Mouse (Mus musculus) 3T3-L1 (cell line): ENCODE results near the gene Armc8.

Experiments
- DNase-seq: peaks from one replicate; pipeline ENCODE4 v3.0.0-alpha.2; 2015; ENCODE audit warnings: low read depth, low spot score

Armc8 gene

DNA sequence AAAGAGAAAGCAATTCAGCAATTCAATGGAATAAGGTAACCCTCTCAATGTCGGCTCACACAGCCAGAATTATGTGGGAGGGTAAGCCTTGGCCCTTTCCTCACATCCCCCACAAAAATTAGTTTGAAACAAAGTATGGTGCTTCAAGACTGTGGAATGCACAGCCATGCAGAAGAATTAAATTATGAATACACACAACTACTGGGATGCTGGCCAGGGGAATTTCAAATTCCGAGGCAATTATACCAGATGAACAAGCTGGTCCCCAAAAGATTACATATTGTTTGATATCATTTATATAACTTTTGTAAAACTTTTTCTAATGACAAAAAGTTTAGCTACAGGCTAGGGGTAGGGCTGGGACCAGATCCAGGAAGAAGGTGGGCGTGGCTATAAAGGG lies 121.4 kb downstream of the Armc8 start:
- DNase-seq: peak; percentile 85

- DNase-seq: peak; percentile 57
Measured at GRCm38 (mm10) chr9:99446259-99446658, 122.4 kb downstream of the Armc8 start.

GRCm38 (mm10) chr9:99444590-99445178 lies 124.0 kb downstream of the Armc8 start:
- peak; percentile 53 for DNase-seq

DNA sequence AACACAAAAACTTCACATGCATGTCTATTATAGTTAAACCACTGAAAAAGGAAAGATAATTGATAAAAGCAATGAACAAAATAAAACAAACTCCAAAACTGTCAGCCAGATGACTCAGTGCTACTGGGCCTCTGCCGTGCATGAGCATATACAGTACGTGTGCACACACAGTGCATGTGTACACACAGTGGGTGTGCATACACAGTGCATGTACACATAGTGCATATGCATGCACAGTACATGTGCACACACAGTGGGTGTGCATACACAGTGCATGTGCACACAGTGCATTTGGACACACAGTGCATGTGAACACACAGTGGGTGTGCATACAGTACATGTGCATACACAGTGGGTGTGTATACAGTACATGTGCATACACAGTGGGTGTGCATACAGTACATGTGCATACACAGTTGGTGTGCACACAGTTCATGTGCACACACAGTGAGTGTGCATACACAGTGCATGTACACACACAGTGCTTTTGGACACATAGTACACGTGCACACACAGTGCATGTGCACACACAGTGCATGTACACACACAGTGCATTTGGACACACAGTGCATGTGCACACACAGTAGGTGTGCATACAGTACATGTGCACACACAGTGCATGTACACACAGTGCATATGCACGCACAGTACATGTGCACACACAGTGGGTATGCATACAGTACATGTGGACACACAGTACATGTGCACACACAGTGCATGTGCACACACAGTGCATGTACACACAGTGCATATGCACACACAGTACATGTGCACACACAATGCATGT lies 126.9 kb downstream of the Armc8 start:
- DNase-seq: no peak

DNA sequence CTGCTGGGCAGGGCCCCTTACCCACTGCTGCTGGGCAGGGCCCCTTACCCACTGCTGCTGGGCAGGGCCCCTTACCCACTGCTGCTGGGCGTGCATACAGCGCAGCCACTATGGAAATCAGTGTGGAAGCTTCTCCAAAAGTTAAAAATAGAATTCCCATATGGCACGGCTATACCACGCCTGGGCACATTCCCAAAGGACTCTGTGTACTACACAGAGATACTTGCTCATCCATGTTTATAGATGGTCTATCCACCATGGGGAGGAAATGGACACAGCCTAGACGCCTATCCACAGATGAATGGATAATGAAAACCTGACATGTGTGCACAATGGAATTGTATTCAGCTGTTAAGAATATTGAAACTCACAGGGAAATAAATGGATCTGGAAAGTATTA lies 127.8 kb downstream of the Armc8 start:
- no peak for DNase-seq

DNA sequence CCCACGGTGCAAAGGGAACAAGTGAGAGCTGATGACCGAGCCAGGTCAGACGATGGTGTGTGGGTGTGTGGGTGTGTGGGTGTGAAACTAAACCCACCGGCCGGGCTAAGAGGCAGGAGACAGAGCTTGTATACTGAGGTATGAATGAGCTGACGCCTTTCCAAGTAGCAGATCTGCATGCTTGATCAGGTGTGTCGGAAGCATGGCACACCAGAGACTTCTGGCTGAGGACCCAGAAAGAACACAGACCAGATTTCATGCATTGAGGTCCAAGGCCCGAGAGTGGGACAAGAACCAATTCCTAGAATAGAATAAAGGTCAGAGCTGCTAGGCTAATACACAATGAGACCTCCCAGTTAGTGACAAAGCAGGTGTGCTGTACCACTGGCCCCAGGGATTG lies 129.6 kb downstream of the Armc8 start:
- DNase-seq: no peak

DNA sequence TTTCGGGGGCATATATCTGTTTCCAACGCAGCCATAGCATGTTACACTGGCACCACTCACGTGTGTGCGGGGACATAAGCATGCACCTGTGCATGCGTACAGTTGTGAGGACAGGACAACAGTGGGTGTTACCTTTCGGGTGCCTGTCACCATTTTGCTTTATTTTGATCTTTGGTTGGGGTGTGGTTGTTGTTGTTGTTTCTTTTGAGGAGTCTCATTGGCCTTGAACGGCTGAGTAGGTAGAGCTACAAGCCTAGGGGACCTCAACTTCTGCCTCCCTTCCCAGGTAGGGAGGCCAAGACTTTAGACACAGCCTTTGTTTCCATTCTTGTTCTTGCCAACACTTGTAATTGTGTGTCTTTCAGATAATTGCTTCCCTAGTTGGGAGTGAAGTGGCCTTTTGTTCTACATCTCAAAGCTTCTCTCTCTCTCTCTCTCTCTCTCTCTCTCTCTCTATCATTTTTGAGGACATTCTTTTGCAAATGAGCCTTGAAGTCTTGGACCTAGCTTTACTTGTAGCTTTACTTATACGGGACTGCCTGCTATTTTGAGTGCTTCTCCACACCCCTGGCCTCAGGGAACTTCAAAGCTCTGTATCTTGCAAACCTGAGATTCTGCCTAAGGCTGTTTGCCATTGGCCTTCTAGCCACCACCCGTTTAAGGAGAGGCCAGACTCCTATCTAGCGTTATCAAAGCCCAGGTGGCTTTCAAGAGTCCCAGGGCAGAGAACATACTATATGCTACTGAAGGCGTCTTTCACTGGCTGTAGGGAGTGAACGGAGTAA lies 130.7 kb downstream of the Armc8 start:
- DNase-seq: no peak

- DNase-seq: peak; percentile 40
Measured at GRCm38 (mm10) chr9:99437031-99437764, 131.5 kb downstream of the Armc8 start, which contains the start of gene Mras. Gene Mras, minus strand, starts transcription at chr9:99437381.

- no peak for DNase-seq
Measured at GRCm38 (mm10) chr9:99436182-99437030, 132.3 kb downstream of the Armc8 start.

DNA sequence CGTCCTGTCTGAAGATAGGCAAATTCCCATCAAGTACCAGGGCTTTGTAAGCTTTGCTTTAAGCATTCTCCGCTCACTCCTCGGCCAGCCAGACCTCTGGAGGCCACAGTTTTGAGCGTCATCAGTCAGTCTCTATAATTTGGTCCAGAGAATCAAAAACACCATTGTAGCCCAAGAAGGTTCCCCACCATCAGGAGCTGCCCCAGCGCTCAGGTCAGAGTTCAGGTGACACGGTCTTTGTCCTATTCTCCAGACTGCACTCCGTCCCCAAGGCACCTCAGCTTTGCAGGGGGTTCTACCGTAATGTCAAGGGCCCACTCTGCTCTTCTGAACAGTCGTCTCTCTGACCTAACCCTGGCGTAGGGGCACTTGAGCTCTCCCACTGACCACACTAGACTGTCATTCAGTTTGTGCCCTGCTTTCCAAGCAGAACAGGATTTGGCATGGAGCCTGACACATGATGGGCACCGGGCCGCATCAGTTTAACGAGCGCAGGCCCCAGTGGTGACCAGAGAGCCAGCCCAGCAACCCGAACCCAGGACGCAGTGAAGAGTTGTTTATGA lies 133.0 kb downstream of the Armc8 start:
- peak; percentile 52 for DNase-seq

DNA sequence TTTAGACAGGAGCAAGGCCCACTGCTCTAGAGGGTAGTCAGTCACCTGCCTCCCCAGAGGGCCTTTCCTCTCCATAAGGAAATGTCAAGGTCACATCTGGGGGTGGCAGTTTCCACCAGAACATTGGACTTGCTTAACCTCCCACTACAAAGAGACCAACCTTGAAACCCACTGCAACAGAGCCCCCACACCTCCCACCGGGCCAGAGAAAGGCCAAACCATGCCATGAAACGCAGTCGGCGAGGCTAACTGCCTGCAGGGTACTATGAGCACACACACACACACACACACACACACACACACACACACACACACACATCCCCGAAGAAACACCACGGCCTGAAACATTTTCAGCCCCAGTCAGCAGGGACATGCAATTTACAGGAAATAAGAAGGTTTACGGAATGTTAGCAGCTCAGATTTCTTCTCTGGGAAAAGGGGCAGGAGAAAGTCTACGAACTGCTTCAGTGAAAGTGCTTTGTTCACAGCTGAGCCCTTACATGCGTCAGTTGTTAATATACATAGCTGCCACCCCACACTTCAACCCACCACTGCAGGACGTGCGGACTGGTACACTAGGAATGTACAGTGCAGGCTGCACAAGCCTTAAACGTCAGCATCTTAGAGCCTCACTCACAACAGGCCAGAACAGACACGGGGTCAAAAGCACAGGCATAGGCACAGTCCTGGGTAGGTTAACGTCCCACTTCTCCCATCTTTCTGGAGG lies 133.6 kb downstream of the Armc8 start:
- peak; percentile 32 for DNase-seq

DNA sequence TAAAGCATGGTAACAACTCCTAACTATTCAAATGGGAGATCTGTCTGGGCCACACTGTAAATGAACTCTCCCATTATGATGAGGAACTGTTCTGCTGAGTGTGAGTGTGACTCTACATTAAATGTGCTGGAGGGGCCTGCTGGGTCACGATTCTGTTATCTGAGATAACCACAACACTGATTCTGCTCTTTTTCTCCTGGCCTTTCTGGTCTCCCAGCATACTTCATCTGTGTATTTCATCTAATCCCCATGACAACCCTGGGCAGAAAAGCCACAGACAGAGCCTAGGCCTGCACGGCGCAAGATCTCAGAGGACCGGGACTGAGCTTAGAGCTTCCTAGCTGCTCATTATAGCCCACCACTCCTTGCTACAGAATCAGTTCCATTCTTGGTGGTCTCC lies 136.2 kb downstream of the Armc8 start:
- peak; percentile 26 for DNase-seq

DNA sequence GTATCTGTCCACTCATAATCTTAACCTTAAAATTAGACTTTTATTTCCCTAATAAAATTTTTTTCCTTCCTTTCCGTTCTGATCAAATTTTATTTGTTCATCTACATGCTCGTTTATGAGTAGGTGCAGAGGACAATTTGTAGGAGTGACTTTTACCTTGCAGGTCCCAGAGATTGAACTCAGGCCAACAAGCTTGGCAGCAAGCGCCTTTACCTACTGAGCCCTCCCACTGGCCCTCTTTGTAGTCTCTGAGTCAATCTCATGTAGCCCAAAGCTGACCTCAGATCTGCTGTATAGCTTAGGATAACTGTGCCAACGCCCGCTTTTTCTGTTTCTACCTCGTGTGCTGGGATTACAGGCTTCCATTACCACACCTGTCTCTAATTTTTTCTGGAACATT lies 136.7 kb downstream of the Armc8 start:
- no peak for DNase-seq

- no peak for DNase-seq
Measured at GRCm38 (mm10) chr9:99431346-99431745, 137.4 kb downstream of the Armc8 start.

GRCm38 (mm10) chr9:99430806-99431205 lies 137.9 kb downstream of the Armc8 start:
- DNase-seq: peak; percentile 40

- DNase-seq: no peak
Measured at GRCm38 (mm10) chr9:99429845-99430244, 138.9 kb downstream of the Armc8 start.

GRCm38 (mm10) chr9:99428601-99429331 lies 139.9 kb downstream of the Armc8 start:
- DNase-seq: peak; percentile 55
